Mouse (Mus musculus): Measurements from ENCODE around the gene Snx29. TPM values are rescaled to one million over a fixed set of nuclear protein-coding genes. Genes with fewer than 3 reads are reported as not detected.

The Snx29 gene
- polyA plus RNA-seq, 1 experiment from 2014 or later, result 8.2 TPM

DNA sequence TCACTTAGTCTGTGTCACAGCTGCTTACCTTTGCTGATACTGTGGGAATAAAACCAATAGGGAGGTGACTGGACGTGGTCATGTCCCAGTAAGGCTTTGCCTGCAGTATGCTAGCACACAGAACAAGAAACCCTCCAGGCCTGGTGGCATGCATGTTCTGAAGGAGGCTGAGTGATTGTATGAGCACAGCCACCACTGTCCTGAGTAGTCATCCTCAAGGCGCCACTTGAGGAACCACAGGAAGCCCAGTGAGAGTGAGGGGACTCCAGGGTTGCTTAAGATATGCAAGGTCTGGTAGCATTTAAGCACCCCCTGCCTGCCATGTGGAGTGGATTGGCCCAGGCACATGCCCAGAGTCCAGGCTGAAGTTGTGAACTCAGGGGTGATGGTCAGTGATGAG lies 430.8 kb downstream of the Snx29 start:
- no peak overlapping the region for H3K4me3 ChIP-seq (ENCODE audit: low read length)
- no peaks in the 10 kb centered on the region for H3K36me3 ChIP-seq (ENCODE audit: control insufficient read depth, insufficient read depth)
- H3K9me3 ChIP-seq (replicated peaks; ENCODE audit: control insufficient read depth, low read length), result no peaks in the 10 kb centered on the region
- H3K27me3 ChIP-seq (ENCODE audit: control insufficient read depth, insufficient read depth, low read length), result no peaks in the 10 kb centered on the region
- no peak overlapping the region for H3K9ac ChIP-seq (ENCODE audit: low read length)
- no peak overlapping the region for H3K27ac ChIP-seq (ENCODE audit: low read length)
- ATAC-seq (replicated peaks; ENCODE audit: extremely low read depth, insufficient read depth, low FRiP score), result no peak
- no peak overlapping the region for H3K4me2 ChIP-seq (ENCODE audit: low read depth, low read length)
- 86% methylated on average over 2 of the region's 2 CpGs for WGBS
- no peaks in the 10 kb centered on the region for H3K4me1 ChIP-seq (ENCODE audit: control insufficient read depth, insufficient read depth, low read length)

DNA sequence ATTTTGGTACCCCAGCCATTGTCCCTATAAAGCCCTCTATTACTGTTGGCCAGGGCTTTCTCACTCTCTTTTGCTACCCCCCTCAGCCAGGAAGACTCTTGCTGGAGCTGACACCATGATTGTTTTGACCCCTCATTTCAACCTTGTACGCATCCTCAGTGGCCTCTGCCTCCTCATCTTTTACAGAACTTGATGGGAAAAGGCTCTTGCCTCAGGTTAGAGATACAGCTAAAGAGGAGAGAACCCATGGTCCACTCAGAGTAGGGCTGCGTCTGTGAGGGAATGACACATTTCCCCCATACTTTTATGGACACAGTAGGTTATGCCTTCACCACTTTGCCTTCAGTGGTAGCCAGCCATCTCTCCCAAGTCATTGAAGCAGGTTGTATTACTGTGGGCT lies 431.4 kb downstream of the Snx29 start:
- 91% methylated on average over 2 of the region's 2 CpGs for WGBS
- no peak overlapping the region for H3K4me3 ChIP-seq (ENCODE audit: low read length)
- no peaks in the 10 kb centered on the region for H3K36me3 ChIP-seq (ENCODE audit: control insufficient read depth, insufficient read depth)
- no peaks in the 10 kb centered on the region for H3K9me3 ChIP-seq (replicated peaks; ENCODE audit: control insufficient read depth, low read length)
- no peak for ATAC-seq (replicated peaks; ENCODE audit: extremely low read depth, insufficient read depth, low FRiP score)
- no peak overlapping the region for H3K4me2 ChIP-seq (ENCODE audit: low read depth, low read length)
- no peak overlapping the region for H3K27ac ChIP-seq (ENCODE audit: low read length)
- no peak overlapping the region for H3K9ac ChIP-seq (ENCODE audit: low read length)
- H3K27me3 ChIP-seq (ENCODE audit: control insufficient read depth, insufficient read depth, low read length), result no peaks in the 10 kb centered on the region
- no peaks in the 10 kb centered on the region for H3K4me1 ChIP-seq (ENCODE audit: control insufficient read depth, insufficient read depth, low read length)

GRCm38 (mm10) chr16:11755281-11756066 lies 432.8 kb downstream of the Snx29 start:
- Histone ChIP-seq H3K36me3 (ENCODE audit: control insufficient read depth, insufficient read depth) (no peaks in the 10 kb centered on the region), H3K4me1 (ENCODE audit: control insufficient read depth, insufficient read depth, low read length) (no peaks in the 10 kb centered on the region), H3K27ac (ENCODE audit: low read length) (no peak overlapping the region), H3K9ac (ENCODE audit: low read length) (no peak overlapping the region), H3K4me2 (ENCODE audit: low read depth, low read length) (no peak overlapping the region), H3K4me3 (ENCODE audit: low read length) (no peak overlapping the region), H3K27me3 (ENCODE audit: control insufficient read depth, insufficient read depth, low read length) (no peaks in the 10 kb centered on the region), H3K9me3 (replicated peaks; ENCODE audit: control insufficient read depth, low read length) (no peaks in the 10 kb centered on the region)
- 78% methylated on average over 9 of the region's 9 CpGs for WGBS
- no peak for ATAC-seq (replicated peaks; ENCODE audit: extremely low read depth, insufficient read depth, low FRiP score)

GRCm38 (mm10) chr16:11756598-11757245 lies 434.0 kb downstream of the Snx29 start:
- ATAC-seq (replicated peaks; ENCODE audit: extremely low read depth, insufficient read depth, low FRiP score), result no peak
- no peaks in the 10 kb centered on the region for H3K4me1 ChIP-seq (ENCODE audit: control insufficient read depth, insufficient read depth, low read length)
- no peaks in the 10 kb centered on the region for H3K9me3 ChIP-seq (replicated peaks; ENCODE audit: control insufficient read depth, low read length)
- H3K27me3 ChIP-seq (ENCODE audit: control insufficient read depth, insufficient read depth, low read length), result no peaks in the 10 kb centered on the region
- H3K27ac ChIP-seq (ENCODE audit: low read length), result no peak overlapping the region
- H3K4me2 ChIP-seq (ENCODE audit: low read depth, low read length), result no peak overlapping the region
- no peaks in the 10 kb centered on the region for H3K36me3 ChIP-seq (ENCODE audit: control insufficient read depth, insufficient read depth)
- no peak overlapping the region for H3K4me3 ChIP-seq (ENCODE audit: low read length)
- 63% methylated on average over 1 of the region's 1 CpGs for WGBS
- H3K9ac ChIP-seq (ENCODE audit: low read length), result no peak overlapping the region

DNA sequence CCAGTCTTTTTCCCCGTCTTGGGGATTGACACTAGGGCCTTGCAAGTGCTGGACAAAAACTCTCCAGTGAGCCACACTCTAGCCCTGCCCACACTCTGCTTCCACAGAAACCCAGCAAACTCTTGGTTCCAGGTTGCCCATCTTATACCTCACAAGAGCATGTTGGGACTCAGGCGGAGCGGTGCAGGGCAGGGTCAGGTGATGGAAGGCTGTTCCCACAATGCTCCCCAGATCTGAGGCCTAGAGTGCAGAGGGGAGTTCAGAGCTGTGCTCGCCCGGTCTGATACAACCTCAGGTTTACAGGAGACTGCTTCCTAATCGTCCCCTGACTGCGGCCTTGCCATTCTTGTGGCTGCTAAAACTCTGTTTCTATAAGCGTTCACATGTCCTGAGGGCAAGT lies 434.8 kb downstream of the Snx29 start:
- WGBS, result 89% methylated on average over 8 of the region's 8 CpGs
- Histone ChIP-seq H3K9ac (ENCODE audit: low read length) (no peak overlapping the region), H3K27me3 (ENCODE audit: control insufficient read depth, insufficient read depth, low read length) (no peaks in the 10 kb centered on the region), H3K9me3 (replicated peaks; ENCODE audit: control insufficient read depth, low read length) (no peaks in the 10 kb centered on the region), H3K4me1 (ENCODE audit: control insufficient read depth, insufficient read depth, low read length) (no peaks in the 10 kb centered on the region), H3K27ac (ENCODE audit: low read length) (no peak overlapping the region), H3K4me3 (ENCODE audit: low read length) (no peak overlapping the region), H3K4me2 (ENCODE audit: low read depth, low read length) (no peak overlapping the region), H3K36me3 (ENCODE audit: control insufficient read depth, insufficient read depth) (no peaks in the 10 kb centered on the region)
- no peak for ATAC-seq (replicated peaks; ENCODE audit: extremely low read depth, insufficient read depth, low FRiP score)

DNA sequence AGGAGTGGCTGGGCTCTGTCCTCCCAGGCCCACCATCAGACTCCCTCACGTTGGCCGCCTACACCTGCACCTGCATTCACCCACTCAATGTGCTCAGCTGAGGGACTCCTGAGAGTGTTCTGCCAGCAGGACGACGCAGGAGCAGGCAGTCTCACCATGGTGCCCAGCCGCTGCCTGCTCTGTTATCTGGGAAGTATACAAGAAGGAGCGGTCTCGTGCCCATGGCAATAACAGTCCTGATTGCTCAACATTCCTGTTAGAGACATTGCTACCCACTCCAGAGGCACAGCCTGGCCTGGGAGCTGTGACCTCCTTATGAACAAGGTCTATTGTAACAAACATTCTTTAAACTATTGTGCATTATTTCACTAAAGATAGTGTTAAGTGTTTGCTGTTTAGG lies 435.2 kb downstream of the Snx29 start:
- Histone ChIP-seq H3K9me3 (replicated peaks; ENCODE audit: control insufficient read depth, low read length) (no peaks in the 10 kb centered on the region), H3K27ac (ENCODE audit: low read length) (no peak overlapping the region), H3K27me3 (ENCODE audit: control insufficient read depth, insufficient read depth, low read length) (no peaks in the 10 kb centered on the region), H3K36me3 (ENCODE audit: control insufficient read depth, insufficient read depth) (no peaks in the 10 kb centered on the region), H3K4me3 (ENCODE audit: low read length) (no peak overlapping the region), H3K4me2 (ENCODE audit: low read depth, low read length) (no peak overlapping the region), H3K9ac (ENCODE audit: low read length) (no peak overlapping the region), H3K4me1 (ENCODE audit: control insufficient read depth, insufficient read depth, low read length) (no peaks in the 10 kb centered on the region)
- no peak for ATAC-seq (replicated peaks; ENCODE audit: extremely low read depth, insufficient read depth, low FRiP score)
- WGBS, result 63% methylated on average over 7 of the region's 7 CpGs

DNA sequence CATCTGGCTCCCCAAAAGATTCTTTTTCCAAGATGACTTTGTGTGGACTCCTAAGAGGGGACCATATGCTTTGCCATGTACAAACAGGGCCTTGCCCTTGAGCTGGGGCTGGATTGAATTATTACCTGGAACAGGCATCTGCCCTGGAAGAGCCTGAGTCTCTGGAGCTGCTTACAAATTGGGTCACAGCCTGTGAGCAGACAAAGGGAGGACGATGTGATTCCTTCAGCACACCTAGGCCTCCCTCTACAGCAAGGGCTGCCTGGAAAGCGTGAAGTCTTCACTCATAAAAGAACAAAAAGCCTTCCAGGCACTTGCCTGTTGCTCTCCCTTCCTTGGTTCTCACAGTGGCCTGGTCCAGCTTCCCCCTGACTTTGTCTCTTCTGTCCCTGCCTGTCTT lies 449.6 kb downstream of the Snx29 start:
- Histone ChIP-seq H3K4me3 (ENCODE audit: low read length) (no peak overlapping the region), H3K27me3 (ENCODE audit: control insufficient read depth, insufficient read depth, low read length) (no peaks in the 10 kb centered on the region), H3K9ac (ENCODE audit: low read length) (no peak overlapping the region), H3K36me3 (ENCODE audit: control insufficient read depth, insufficient read depth) (no peaks in the 10 kb centered on the region), H3K4me2 (ENCODE audit: low read depth, low read length) (no peak overlapping the region), H3K4me1 (ENCODE audit: control insufficient read depth, insufficient read depth, low read length) (no peaks in the 10 kb centered on the region), H3K9me3 (replicated peaks; ENCODE audit: control insufficient read depth, low read length) (peaks cover 12% of the 10 kb centered on the region), H3K27ac (ENCODE audit: low read length) (no peak overlapping the region)
- 85% methylated on average over 2 of the region's 2 CpGs for WGBS
- no peak for ATAC-seq (replicated peaks; ENCODE audit: extremely low read depth, insufficient read depth, low FRiP score)

- Histone ChIP-seq H3K4me3 (ENCODE audit: low read length) (no peak overlapping the region), H3K27ac (ENCODE audit: low read length) (no peak overlapping the region), H3K27me3 (ENCODE audit: control insufficient read depth, insufficient read depth, low read length) (no peaks in the 10 kb centered on the region), H3K9me3 (replicated peaks; ENCODE audit: control insufficient read depth, low read length) (peaks cover 10% of the 10 kb centered on the region; the same call in 1 of the 2 replicates), H3K9ac (ENCODE audit: low read length) (no peak overlapping the region), H3K36me3 (ENCODE audit: control insufficient read depth, insufficient read depth) (no peaks in the 10 kb centered on the region), H3K4me1 (ENCODE audit: control insufficient read depth, insufficient read depth, low read length) (no peaks in the 10 kb centered on the region), H3K4me2 (ENCODE audit: low read depth, low read length) (no peak overlapping the region)
- WGBS, result 88% methylated on average over 1 of the region's 1 CpGs
- no peak for ATAC-seq (replicated peaks; ENCODE audit: extremely low read depth, insufficient read depth, low FRiP score)
Observed at GRCm38 (mm10) chr16:11774321-11774720, 451.6 kb downstream of the Snx29 start.

DNA sequence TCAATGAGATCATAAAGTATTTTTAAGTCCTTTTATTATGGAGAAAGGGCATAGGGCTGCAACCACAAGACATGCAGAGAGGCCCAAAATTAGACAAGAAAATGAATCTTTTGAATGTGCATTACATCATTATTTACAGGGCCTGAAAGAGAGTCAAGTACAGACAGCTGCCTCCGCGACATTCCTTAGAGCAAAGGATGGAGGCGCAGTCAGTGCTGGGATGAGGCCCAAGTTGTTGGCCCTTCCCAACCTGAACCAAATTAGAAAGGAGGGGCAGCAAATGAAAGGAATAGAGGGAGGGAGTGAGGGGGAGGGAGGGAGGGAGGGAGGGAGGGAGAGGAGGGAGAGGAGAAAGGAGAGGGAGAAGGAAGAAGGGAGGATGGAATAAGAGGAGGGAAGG lies 453.8 kb downstream of the Snx29 start:
- WGBS, result 77% methylated on average over 3 of the region's 3 CpGs
- no peak overlapping the region for H3K9ac ChIP-seq (ENCODE audit: low read length)
- H3K36me3 ChIP-seq (ENCODE audit: control insufficient read depth, insufficient read depth), result no peaks in the 10 kb centered on the region
- no peaks in the 10 kb centered on the region for H3K9me3 ChIP-seq (replicated peaks; ENCODE audit: control insufficient read depth, low read length)
- no peak overlapping the region for H3K4me2 ChIP-seq (ENCODE audit: low read depth, low read length)
- no peaks in the 10 kb centered on the region for H3K4me1 ChIP-seq (ENCODE audit: control insufficient read depth, insufficient read depth, low read length)
- no peak overlapping the region for H3K27ac ChIP-seq (ENCODE audit: low read length)
- no peak for ATAC-seq (replicated peaks; ENCODE audit: extremely low read depth, insufficient read depth, low FRiP score)
- H3K4me3 ChIP-seq (ENCODE audit: low read length), result no peak overlapping the region
- no peaks in the 10 kb centered on the region for H3K27me3 ChIP-seq (ENCODE audit: control insufficient read depth, insufficient read depth, low read length)
